Mouse (Mus musculus) macrophage (primary cell): ENCODE results near the gene Ufl1. TPM values are rescaled to one million over a fixed set of nuclear protein-coding genes. Genes with fewer than 3 reads are reported as not detected.

ENCODE experiments used
- H3K27ac ChIP-seq: fragments of 350-480 bp; formaldehyde crosslinking; 2 replicates; pipeline ENCODE4 v1.9.0; 2021
- H3K36me3 ChIP-seq: fragments of 350-480 bp; formaldehyde crosslinking; 2 replicates; pipeline ENCODE4 v1.9.0; 2021; ENCODE audit errors: inconsistent target
- H3K4me3 ChIP-seq: fragments of 350-480 bp; formaldehyde crosslinking; 2 replicates; pipeline ENCODE4 v1.9.0; 2021; ENCODE audit errors: inconsistent target
- H3K79me2 ChIP-seq: fragments of 350-480 bp; formaldehyde crosslinking; 2 replicates; pipeline ENCODE4 v1.9.0; 2021; ENCODE audit errors: inconsistent target
- WGBS: methylation state at CpG from one replicate; pipeline ENCODE4 v1.1.7; 2026; ENCODE audit warnings: inconsistent platforms; ENCODE audit not compliant: missing documents; 5-methylcytosine and 5-hydroxymethylcytosine counted together
- polyA plus RNA-seq: library from polyadenylated mRNA; stranded (reverse); fragments of 250-400 nt; gene quantifications from 3 replicates; pipeline ENCODE4 v1.2.4, GENCODE M21; 2018; ENCODE audit warnings: inconsistent platforms

Gene Ufl1
- polyA plus RNA-seq, 1 experiment from 2014 or later, result 24.7 TPM

- Histone ChIP-seq H3K79me2 (no peaks in the 10 kb centered on the region), H3K36me3 (no peaks in the 10 kb centered on the region), H3K27ac (no peak overlapping the region), H3K4me3 (no peak overlapping the region)
- 31% methylated on average over 1 of the region's 1 CpGs for WGBS
Measured at GRCm38 (mm10) chr4:25227527-25227926, 54.1 kb downstream of the Ufl1 start.

- Histone ChIP-seq H3K27ac (no peak overlapping the region), H3K36me3 (no peaks in the 10 kb centered on the region), H3K4me3 (no peak overlapping the region), H3K79me2 (no peaks in the 10 kb centered on the region)
Measured at GRCm38 (mm10) chr4:25221927-25222326, 59.7 kb downstream of the Ufl1 start.

DNA sequence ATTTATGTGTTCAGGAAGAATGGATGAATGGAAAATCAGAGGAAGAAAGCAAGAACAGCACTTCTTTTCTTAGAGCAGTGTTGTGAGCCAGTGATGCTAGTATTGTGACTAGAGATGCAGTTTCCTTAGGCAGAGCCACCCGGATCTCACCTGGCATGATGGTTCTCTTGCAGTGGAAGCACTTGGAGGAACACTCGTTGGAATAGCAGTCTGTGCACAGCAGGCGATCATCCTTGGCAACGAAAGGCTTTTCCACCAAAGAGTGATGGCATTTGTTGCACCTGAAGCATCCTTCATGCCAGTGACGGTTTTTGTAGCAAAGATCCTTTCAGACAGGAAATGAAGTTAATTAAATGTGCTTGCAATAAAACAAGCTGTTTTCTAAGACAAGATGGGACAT lies 68.2 kb downstream of the Ufl1 start:
- Histone ChIP-seq H3K4me3 (no peak overlapping the region), H3K79me2 (no peaks in the 10 kb centered on the region), H3K36me3 (no peaks in the 10 kb centered on the region), H3K27ac (no peak overlapping the region)
- WGBS, result 66% methylated on average over 5 of the region's 5 CpGs

DNA sequence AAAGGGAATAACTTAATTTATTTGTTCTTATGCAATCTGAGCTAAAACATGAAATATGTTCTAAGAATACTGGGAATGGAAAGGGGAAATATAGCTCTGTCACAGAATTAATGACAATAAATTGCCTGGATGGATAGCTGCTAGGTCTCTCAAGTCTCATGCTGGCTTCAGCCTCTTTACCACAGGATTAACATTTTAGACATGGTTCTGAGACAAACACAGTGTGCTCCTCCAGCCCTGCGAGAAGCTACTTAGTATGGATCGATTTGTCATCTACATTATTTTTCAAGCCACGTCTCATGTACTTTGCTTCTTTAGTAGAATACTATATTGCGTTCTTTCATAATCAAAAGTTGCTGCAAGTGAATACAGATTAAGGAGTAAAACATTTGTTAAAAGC lies 75.5 kb downstream of the Ufl1 start:
- Histone ChIP-seq H3K27ac (no peak overlapping the region), H3K36me3 (no peaks in the 10 kb centered on the region), H3K4me3 (no peak overlapping the region), H3K79me2 (no peaks in the 10 kb centered on the region)
- 88% methylated on average over 4 of the region's 4 CpGs for WGBS

Other genes starting within 250 kb of the Ufl1 start
- gene Fhl5, start 38.9 kb downstream of the Ufl1 start, polyA plus RNA-seq, result not detected in 3 replicates